17 mouse cellular contexts compared by ENCODE assay signal in the genomic region with DNA sequence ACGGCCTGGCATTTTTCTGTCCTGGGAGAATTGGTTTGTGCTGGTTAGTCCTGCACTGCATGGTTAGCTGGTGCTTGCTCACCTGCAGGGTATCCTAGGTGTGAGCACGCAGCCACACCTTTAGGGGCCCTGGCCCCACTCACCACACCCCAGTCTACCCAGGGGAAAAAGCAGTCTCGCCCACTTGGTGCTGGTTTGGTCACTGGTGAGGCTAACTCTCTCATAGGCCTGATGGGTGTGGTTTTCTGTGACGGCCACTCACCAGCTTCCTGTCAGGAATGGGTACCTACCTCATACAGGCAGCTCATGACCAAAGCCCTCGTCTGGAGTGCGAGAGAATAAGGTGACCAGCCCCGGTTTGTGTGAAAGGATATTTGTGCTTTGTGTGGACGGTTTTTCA. TPM values are rescaled to one million over a fixed set of nuclear protein-coding genes. Genes with fewer than 3 reads are reported as not detected.
DNase-seq lines count a peak whose midpoint lies in the region; ATAC-seq and TF ChIP-seq lines count a peak whose summit lies in the region.
"Had no signal": no experiment of that assay in that cellular context is flagged by ENCODE, and none has a peak within 500 bp of the region (broad histone marks: within the 10 kb centered on the region; RNA-seq: fewer than 3 reads in every experiment).

No protein-coding gene starts in this region.

- H3K9ac ChIP-seq in heart, embryonic 14.5 days (ENCODE audit: low read length): peak overlapping the region; percentile 11; the same call in 1 of the 2 replicates
- no peak overlapping the region for H3K9ac ChIP-seq in liver, embryonic 11.5 days (ENCODE audit: low read depth, low read length)
- H3K9ac ChIP-seq in MEL (ENCODE audit: control insufficient read depth, low read depth, low read length, poor library complexity, severe bottlenecking): no peak overlapping the region
- no peak overlapping the region for H3K9ac ChIP-seq in liver, embryonic 13.5 days
- H3K9ac ChIP-seq: limb, embryonic 13.5 days had no signal

- no peak for ATAC-seq in heart, embryonic 14.5 days (ENCODE audit: insufficient number of reproducible peaks, insufficient read depth, low FRiP score, low read depth)
- no peak for ATAC-seq in liver, embryonic 11.5 days (replicated peaks; ENCODE audit: low FRiP score)
- ATAC-seq in liver, embryonic 13.5 days (ENCODE audit: low read depth): no peak
- ATAC-seq: forebrain, embryonic 14.5 days had no signal

- no peak overlapping the region for H3K4me3 ChIP-seq in heart, embryonic 14.5 days (ENCODE audit: control insufficient read depth in 1 of 2, insufficient read depth in 1 of 2, low read depth in 1 of 2, low read length in 2 of 2)
- H3K4me3 ChIP-seq in liver, embryonic 11.5 days (ENCODE audit: low read depth, low read length): no peak overlapping the region
- no peak overlapping the region for H3K4me3 ChIP-seq in MEL (ENCODE audit: control insufficient read depth in 1 of 2, insufficient read depth in 1 of 2, low read depth in 2 of 2, low read length in 2 of 2)
- no peak overlapping the region for H3K4me3 ChIP-seq in liver, embryonic 13.5 days (replicated peaks)
- H3K4me3 ChIP-seq: erythroblast, embryonic 14.5 days; limb, embryonic 13.5 days; myocyte had no signal

- H3K79me2 ChIP-seq in MEL (ENCODE audit: control insufficient read depth, insufficient read depth, low read length, poor library complexity): no peaks in the 10 kb centered on the region

- TF ChIP-seq RAD21 in MEL (IDR thresholded peaks at IDR 0.05; ENCODE audit: low read depth, low read length): no peak

- no peak overlapping the region for H3K4me2 ChIP-seq in heart, embryonic 14.5 days (ENCODE audit: low read length)
- H3K4me2 ChIP-seq in liver, embryonic 11.5 days: no peak overlapping the region
- no peak overlapping the region for H3K4me2 ChIP-seq in liver, embryonic 13.5 days
- H3K4me2 ChIP-seq: limb, embryonic 13.5 days had no signal

- H3K4me1 ChIP-seq in heart, embryonic 14.5 days (ENCODE audit: control insufficient read depth in 2 of 2, insufficient read depth in 2 of 2, low read length in 2 of 2): peaks cover 45 to 61% of the 10 kb centered on the region in 2 experiments
- H3K4me1 ChIP-seq in liver, embryonic 11.5 days (replicated peaks; ENCODE audit: control insufficient read depth, insufficient read depth, low read length): peaks cover 43% of the 10 kb centered on the region
- H3K4me1 ChIP-seq in MEL (ENCODE audit: control insufficient read depth in 1 of 2, insufficient read depth in 2 of 2, low read length in 2 of 2): peaks cover 16 to 27% of the 10 kb centered on the region in 2 experiments
- peaks cover 70% of the 10 kb centered on the region for H3K4me1 ChIP-seq in liver, embryonic 13.5 days (replicated peaks)

- TF ChIP-seq EP300 in MEL (IDR thresholded peaks at IDR 0.05; ENCODE audit: low read depth in 1 of 2, low read length in 2 of 2): no peak

- 82% methylated on average over 8 of the region's 8 CpGs for WGBS in heart, embryonic 14.5 days
- WGBS in liver, embryonic 11.5 days: 77% methylated on average over 8 of the region's 8 CpGs
- WGBS in liver, embryonic 13.5 days (ENCODE audit: insufficient replicate concordance): 64% methylated on average over 8 of the region's 8 CpGs

- intact Hi-C loops in gastrocnemius, postnatal 36 days (cut with DNase I): no loop called here

- no peak for DNase-seq in heart, adult 8-10 months (ENCODE audit: low spot score)
- no peak for DNase-seq in liver, embryonic 11.5 days (ENCODE audit: low spot score)
- no peak for DNase-seq in liver
- no peak for DNase-seq in MEL (ENCODE audit: low read depth, low spot score)
- DNase-seq in liver, embryonic 13.5 days: no peak
- no peak for DNase-seq in yolk sac, embryonic 10.5 days (ENCODE audit: low spot score)
- DNase-seq in gastrocnemius, postnatal 36 days: no peak
- DNase-seq: adrenal gland, postnatal 25 days; cerebellum, adult 18-20 months; cerebellum, postnatal 36 days; kidney, postnatal 10 days; midbrain, embryonic 14.5 days had no signal

- H3K9me3 ChIP-seq in heart, embryonic 14.5 days (ENCODE audit: control insufficient read depth, low read length): no peaks in the 10 kb centered on the region
- no peaks in the 10 kb centered on the region for H3K9me3 ChIP-seq in liver, embryonic 11.5 days (ENCODE audit: control insufficient read depth, low read length)
- no peaks in the 10 kb centered on the region for H3K9me3 ChIP-seq in MEL (replicated peaks; ENCODE audit: insufficient read depth, low read length)
- H3K9me3 ChIP-seq in liver, embryonic 13.5 days (replicated peaks): no peaks in the 10 kb centered on the region
- H3K9me3 ChIP-seq: limb, embryonic 13.5 days had no signal

- H3K36me3 ChIP-seq in heart, embryonic 14.5 days (ENCODE audit: control insufficient read depth, insufficient read depth, low read length): peaks cover 27% of the 10 kb centered on the region
- no peaks in the 10 kb centered on the region for H3K36me3 ChIP-seq in liver, embryonic 11.5 days (ENCODE audit: control insufficient read depth, insufficient read depth, low read length)
- H3K36me3 ChIP-seq in MEL (ENCODE audit: control insufficient read depth in 1 of 2, insufficient read depth in 2 of 2, low read length in 2 of 2): peaks cover 0 to 17% of the 10 kb centered on the region in 2 experiments; a peak in 2 of 4 replicates
- H3K36me3 ChIP-seq in liver, embryonic 13.5 days: no peaks in the 10 kb centered on the region

- no peak for TF ChIP-seq POLR2A in MEL (IDR thresholded peaks at IDR 0.05; ENCODE audit: control insufficient read depth in 1 of 2, insufficient read depth in 1 of 2, low read depth in 1 of 2, low read length in 2 of 2, poor library complexity in 1 of 2)

- TF ChIP-seq CTCF in MEL (IDR thresholded peaks at IDR 0.05 in 2 of 3, conservative IDR thresholded peaks at IDR 0.05 in 1 of 3; ENCODE audit: control insufficient read depth in 1 of 3, insufficient read depth in 1 of 3, low read depth in 2 of 3, low read length in 3 of 3, poor library complexity in 1 of 3, severe bottlenecking in 1 of 3): no peak

- H3K27me3 ChIP-seq in heart, embryonic 14.5 days (ENCODE audit: control insufficient read depth, insufficient read depth, low read length): no peaks in the 10 kb centered on the region
- H3K27me3 ChIP-seq in liver, embryonic 11.5 days (replicated peaks; ENCODE audit: control insufficient read depth, insufficient read depth, low read length): no peaks in the 10 kb centered on the region
- H3K27me3 ChIP-seq in MEL (ENCODE audit: control insufficient read depth in 1 of 2, insufficient read depth in 2 of 2, low read length in 2 of 2): no peaks in the 10 kb centered on the region
- H3K27me3 ChIP-seq in liver, embryonic 13.5 days: no peaks in the 10 kb centered on the region
- H3K27me3 ChIP-seq: limb, embryonic 13.5 days had no signal

- peak overlapping the region in 1 of 2 experiments; percentile 97; a peak in 2 of 4 replicates for H3K27ac ChIP-seq in heart, embryonic 14.5 days (replicated peaks in 1 of 2; ENCODE audit: control insufficient read depth in 1 of 2, insufficient read depth in 1 of 2, low read depth in 2 of 2, low read length in 2 of 2)
- peak overlapping the region; percentile 9; the same call in 1 of the 2 replicates for H3K27ac ChIP-seq in liver, embryonic 11.5 days (ENCODE audit: low read depth, low read length)
- peak overlapping the region; percentile 30; the same call in 1 of the 2 replicates for H3K27ac ChIP-seq in MEL (ENCODE audit: control insufficient read depth, low read depth, low read length)
- peak overlapping the region; percentile 56; the same call in 1 of the 2 replicates for H3K27ac ChIP-seq in liver, embryonic 13.5 days
- H3K27ac ChIP-seq: limb, embryonic 13.5 days had no signal

RNA-seq across cellular contexts. Expression of a gene that starts 29.4 kb away (rescaled TPM):
- polyA plus RNA-seq in heart, embryonic 14.5 days (2014; fragmentation: Nextera tagmentation; extraction: Ambion mirVana): 18.1 and 25.1 TPM in 2 replicates
- 10 to 100 TPM; 19.1 to 26.8 (median 22.6) TPM for total RNA-seq in heart, adult 8-10 months (2022)
- polyA plus RNA-seq in liver, embryonic 11.5 days (2014; fragmentation: Nextera tagmentation; extraction: Ambion mirVana): 11.1 and 11.9 TPM in 2 replicates
- total RNA-seq in MEL (2012; rRNA removed): 11.5 and 17.5 TPM in 2 replicates
- 10 to 100 TPM in 1 of 2 experiments, not detected in 1; 20.0 TPM for polyA plus RNA-seq in MEL (2012; ENCODE audit: insufficient read depth in 1 of 2, insufficient read length in 2 of 2, low read depth in 1 of 2, low replicate concordance in 2 of 2, missing spikeins in 1 of 2)
- polyA plus RNA-seq in liver, embryonic 13.5 days (2015; fragmentation: Nextera tagmentation; extraction: Ambion mirVana): 7.0 and 7.6 TPM in 2 replicates
- 1 to 10 TPM; 5.5 to 7.7 TPM for total RNA-seq in gastrocnemius, postnatal 36 days (2021)

RNA-seq across cellular contexts. Expression of a gene that starts 56.1 kb away (rescaled TPM):
- 112 and 129 TPM in 2 replicates for polyA plus RNA-seq in heart, embryonic 14.5 days (2014; fragmentation: Nextera tagmentation; extraction: Ambion mirVana)
- total RNA-seq in heart, adult 8-10 months (2022): 10 to 100 TPM; 56.3 to 66.1 (median 58.9) TPM
- polyA plus RNA-seq in liver, embryonic 11.5 days (2014; fragmentation: Nextera tagmentation; extraction: Ambion mirVana): 276 and 295 TPM in 2 replicates
- 1,806 and 1,842 TPM in 2 replicates for total RNA-seq in MEL (2012; rRNA removed)
- 100 to 1,000 TPM in 1 of 2 experiments, not detected in 1; 116 TPM for polyA plus RNA-seq in MEL (2012; ENCODE audit: insufficient read depth in 1 of 2, insufficient read length in 2 of 2, low read depth in 1 of 2, low replicate concordance in 2 of 2, missing spikeins in 1 of 2)
- 141 and 148 TPM in 2 replicates for polyA plus RNA-seq in liver, embryonic 13.5 days (2015; fragmentation: Nextera tagmentation; extraction: Ambion mirVana)
- total RNA-seq in gastrocnemius, postnatal 36 days (2021): 10 to 100 TPM; 45.3 to 75.3 TPM

RNA-seq across cellular contexts. Expression of a gene that starts 56.1 kb away (rescaled TPM):
- polyA plus RNA-seq in heart, embryonic 14.5 days (2014; fragmentation: Nextera tagmentation; extraction: Ambion mirVana): 6.3 and 7.4 TPM in 2 replicates
- total RNA-seq in heart, adult 8-10 months (2022): 10 to 100 TPM; 13.1 to 21.8 (median 17.5) TPM
- 6.1 and 6.7 TPM in 2 replicates for polyA plus RNA-seq in liver, embryonic 11.5 days (2014; fragmentation: Nextera tagmentation; extraction: Ambion mirVana)
- 13.5 and 17.9 TPM in 2 replicates for total RNA-seq in MEL (2012; rRNA removed)
- polyA plus RNA-seq in MEL (2012; ENCODE audit: insufficient read depth in 1 of 2, insufficient read length in 2 of 2, low read depth in 1 of 2, low replicate concordance in 2 of 2, missing spikeins in 1 of 2): 10 to 100 TPM in 1 of 2 experiments, not detected in 1; 14.2 TPM
- 2.0 and 3.0 TPM in 2 replicates for polyA plus RNA-seq in liver, embryonic 13.5 days (2015; fragmentation: Nextera tagmentation; extraction: Ambion mirVana)
- 1 to 10 TPM; 9.1 to 9.4 TPM for total RNA-seq in gastrocnemius, postnatal 36 days (2021)

RNA-seq across cellular contexts. Expression of a gene that starts 58.3 kb away (rescaled TPM):
- polyA plus RNA-seq in heart, embryonic 14.5 days (2014; fragmentation: Nextera tagmentation; extraction: Ambion mirVana): 28.7 and 29.7 TPM in 2 replicates
- total RNA-seq in heart, adult 8-10 months (2022): 10 to 100 TPM in 3 of 4 experiments, 1 to 10 TPM in 1; 8.5 to 10.8 (median 10.5) TPM
- polyA plus RNA-seq in liver, embryonic 11.5 days (2014; fragmentation: Nextera tagmentation; extraction: Ambion mirVana): 11.8 and 12.0 TPM in 2 replicates
- 7.1 and 8.2 TPM in 2 replicates for total RNA-seq in MEL (2012; rRNA removed)
- polyA plus RNA-seq in MEL (2012; ENCODE audit: insufficient read depth in 1 of 2, insufficient read length in 2 of 2, low read depth in 1 of 2, low replicate concordance in 2 of 2, missing spikeins in 1 of 2): 10 to 100 TPM in 1 of 2 experiments, not detected in 1; 33.2 TPM
- 3.3 and 3.7 TPM in 2 replicates for polyA plus RNA-seq in liver, embryonic 13.5 days (2015; fragmentation: Nextera tagmentation; extraction: Ambion mirVana)
- total RNA-seq in gastrocnemius, postnatal 36 days (2021): 1 to 10 TPM; 2.2 to 3.6 TPM
